Mouse (Mus musculus): ENCODE measurements around the gene Prpf3.

GRCm38 (mm10) chr3:95798756-95799155, 56.9 kb downstream of the Prpf3 start:
- TF ChIP-seq CTCF (IDR thresholded peaks at IDR 0.05; ENCODE audit: control insufficient read depth, insufficient read depth, insufficient replicate concordance, low read depth, low read length) (no peak), POLR2A (IDR thresholded peaks at IDR 0.05; ENCODE audit: control insufficient read depth, low read depth, low read length) (no peak)
